Mouse (Mus musculus): Measurements from ENCODE around the gene Gas2l3. TPM values are rescaled to one million over a fixed set of nuclear protein-coding genes. Genes with fewer than 3 reads are reported as not detected.

The Gas2l3 gene
- polyA plus RNA-seq, 1 experiment from 2014 or later = 6.4 TPM

- WGBS = 65% methylated on average over 7 of the region's 7 CpGs
- no peak for DNase-seq (ENCODE audit: low spot score)
- no peaks in the 10 kb centered on the region for H3K27me3 ChIP-seq (ENCODE audit: control insufficient read depth, insufficient read depth, low read length)
Observed at GRCm38 (mm10) chr10:89470596-89471353, 27.0 kb upstream of the Gas2l3 start.

GRCm38 (mm10) chr10:89464760-89465405 lies 21.1 kb upstream of the Gas2l3 start:
- no peaks in the 10 kb centered on the region for H3K36me3 ChIP-seq (ENCODE audit: control insufficient read depth, insufficient read depth, low read length)
- H3K27ac ChIP-seq (replicated peaks) = no peak overlapping the region
- 70% methylated on average over 4 of the region's 4 CpGs for WGBS
- H3K4me1 ChIP-seq (replicated peaks; ENCODE audit: control insufficient read depth, insufficient read depth) = no peaks in the 10 kb centered on the region
- DNase-seq (ENCODE audit: low spot score) (no peak), ATAC-seq (ENCODE audit: low FRiP score, low TSS enrichment) (no peak)
- H3K4me2 ChIP-seq (replicated peaks; ENCODE audit: low read depth) = no peak overlapping the region
- TF ChIP-seq EP300 (optimal IDR thresholded peaks at IDR 0.05) = no peak
- TF ChIP-seq CTCF (IDR thresholded peaks at IDR 0.05; ENCODE audit: low read depth) = no peak
- H3K9me3 ChIP-seq (ENCODE audit: control insufficient read depth, low read length) = no peaks in the 10 kb centered on the region
- no peak overlapping the region for H3K9ac ChIP-seq (ENCODE audit: low read length)
- H3K27me3 ChIP-seq (ENCODE audit: control insufficient read depth, insufficient read depth, low read length) = no peaks in the 10 kb centered on the region
- H3K4me3 ChIP-seq (ENCODE audit: low read depth, low read length) = no peak overlapping the region

More at GRCm38 (mm10) chr10:89470596-89471353, 27.0 kb upstream of the Gas2l3 start:
- Histone ChIP-seq H3K36me3 (ENCODE audit: control insufficient read depth, insufficient read depth, low read length) (no peaks in the 10 kb centered on the region), H3K27ac (replicated peaks) (no peak overlapping the region), H3K9ac (ENCODE audit: low read length) (no peak overlapping the region), H3K4me3 (ENCODE audit: low read depth, low read length) (no peak overlapping the region), H3K4me1 (replicated peaks; ENCODE audit: control insufficient read depth, insufficient read depth) (no peaks in the 10 kb centered on the region), H3K4me2 (replicated peaks; ENCODE audit: low read depth) (no peak overlapping the region), H3K9me3 (ENCODE audit: control insufficient read depth, low read length) (no peaks in the 10 kb centered on the region)
- TF ChIP-seq EP300 (optimal IDR thresholded peaks at IDR 0.05) (no peak), CTCF (IDR thresholded peaks at IDR 0.05; ENCODE audit: low read depth) (no peak)
- ATAC-seq (ENCODE audit: low FRiP score, low TSS enrichment) = peak; percentile 75

- H3K27ac ChIP-seq (replicated peaks) = no peak overlapping the region
- WGBS = 65% methylated on average over 11 of the region's 11 CpGs
Observed at GRCm38 (mm10) chr10:89462890-89463289, 19.1 kb upstream of the Gas2l3 start.

GRCm38 (mm10) chr10:89461856-89462507 lies 18.2 kb upstream of the Gas2l3 start:
- Histone ChIP-seq H3K27me3 (ENCODE audit: control insufficient read depth, insufficient read depth, low read length) (no peaks in the 10 kb centered on the region), H3K36me3 (ENCODE audit: control insufficient read depth, insufficient read depth, low read length) (no peaks in the 10 kb centered on the region), H3K9ac (ENCODE audit: low read length) (no peak overlapping the region), H3K27ac (replicated peaks) (no peak overlapping the region), H3K9me3 (ENCODE audit: control insufficient read depth, low read length) (no peaks in the 10 kb centered on the region), H3K4me3 (ENCODE audit: low read depth, low read length) (0 out of 2 replicates have a peak overlapping the region, but pooled peaks have one; percentile 13), H3K4me1 (replicated peaks; ENCODE audit: control insufficient read depth, insufficient read depth) (no peaks in the 10 kb centered on the region), H3K4me2 (replicated peaks; ENCODE audit: low read depth) (peak overlapping the region; percentile 34)
- peak; percentile 96 for TF ChIP-seq CTCF (IDR thresholded peaks at IDR 0.05; ENCODE audit: low read depth)
- no peak for TF ChIP-seq EP300 (optimal IDR thresholded peaks at IDR 0.05)
- 15% methylated on average over 14 of the region's 14 CpGs for WGBS
- peak; percentile 80 for DNase-seq (ENCODE audit: low spot score)
- ATAC-seq (ENCODE audit: low FRiP score, low TSS enrichment) = peak; percentile 70

More at GRCm38 (mm10) chr10:89462890-89463289, 19.1 kb upstream of the Gas2l3 start:
- no peaks in the 10 kb centered on the region for H3K4me1 ChIP-seq (replicated peaks; ENCODE audit: control insufficient read depth, insufficient read depth)
- TF ChIP-seq EP300 (optimal IDR thresholded peaks at IDR 0.05) (no peak), CTCF (IDR thresholded peaks at IDR 0.05; ENCODE audit: low read depth) (no peak)
- H3K4me3 ChIP-seq (ENCODE audit: low read depth, low read length) = no peak overlapping the region
- H3K27me3 ChIP-seq (ENCODE audit: control insufficient read depth, insufficient read depth, low read length) = no peaks in the 10 kb centered on the region
- no peak for ATAC-seq (ENCODE audit: low FRiP score, low TSS enrichment)
- H3K36me3 ChIP-seq (ENCODE audit: control insufficient read depth, insufficient read depth, low read length) = no peaks in the 10 kb centered on the region
- no peak overlapping the region for H3K9ac ChIP-seq (ENCODE audit: low read length)
- DNase-seq (ENCODE audit: low spot score) = no peak
- H3K4me2 ChIP-seq (replicated peaks; ENCODE audit: low read depth) = no peak overlapping the region
- no peaks in the 10 kb centered on the region for H3K9me3 ChIP-seq (ENCODE audit: control insufficient read depth, low read length)

GRCm38 (mm10) chr10:89460972-89461371 lies 17.2 kb upstream of the Gas2l3 start:
- Histone ChIP-seq H3K4me1 (replicated peaks; ENCODE audit: control insufficient read depth, insufficient read depth) (no peaks in the 10 kb centered on the region), H3K9me3 (ENCODE audit: control insufficient read depth, low read length) (no peaks in the 10 kb centered on the region), H3K27me3 (ENCODE audit: control insufficient read depth, insufficient read depth, low read length) (no peaks in the 10 kb centered on the region), H3K36me3 (ENCODE audit: control insufficient read depth, insufficient read depth, low read length) (no peaks in the 10 kb centered on the region), H3K4me2 (replicated peaks; ENCODE audit: low read depth) (no peak overlapping the region), H3K4me3 (ENCODE audit: low read depth, low read length) (no peak overlapping the region), H3K27ac (replicated peaks) (no peak overlapping the region), H3K9ac (ENCODE audit: low read length) (no peak overlapping the region)
- TF ChIP-seq EP300 (optimal IDR thresholded peaks at IDR 0.05) = no peak
- TF ChIP-seq CTCF (IDR thresholded peaks at IDR 0.05; ENCODE audit: low read depth) = no peak
- WGBS = 84% methylated on average over 11 of the region's 11 CpGs
- no peak for ATAC-seq (ENCODE audit: low FRiP score, low TSS enrichment)
- no peak for DNase-seq (ENCODE audit: low spot score)
